Mouse (Mus musculus) adrenal gland, adult 18-20 months (tissue): ENCODE data around the gene Nfe2l1. TPM values are rescaled to one million over a fixed set of nuclear protein-coding genes. Genes with fewer than 3 reads are reported as not detected.
"Not testable (repeated sequence)": the region's sequence is repeated elsewhere in the genome, so short reads cannot be mapped to it uniquely, and the experiment has no call there.

ENCODE experiments used
- DNase-seq, 2 experiments: peaks; one replicate each; pipeline ENCODE4 v3.0.0; 2021 to 2022; ENCODE audit warnings: low spot score in 2 of 2
- microRNA-seq, 2 experiments: library from miRNA; unstranded; fragments of <30 nt; microRNA quantifications; one replicate each; pipeline ENCODE4 v1.2.0; 2021; ENCODE audit warnings: borderline number of aligned reads in 2 of 2
- total RNA-seq, 2 experiments: library from RNA; stranded (reverse); gene quantifications; 1 replicate in 1 of 2; 2 replicates in 1 of 2; pipeline ENCODE4 v1.2.3; 2021

Gene Nfe2l1
- total RNA-seq, 2 experiments from 2014 or later, result 458 to 704 TPM

DNA sequence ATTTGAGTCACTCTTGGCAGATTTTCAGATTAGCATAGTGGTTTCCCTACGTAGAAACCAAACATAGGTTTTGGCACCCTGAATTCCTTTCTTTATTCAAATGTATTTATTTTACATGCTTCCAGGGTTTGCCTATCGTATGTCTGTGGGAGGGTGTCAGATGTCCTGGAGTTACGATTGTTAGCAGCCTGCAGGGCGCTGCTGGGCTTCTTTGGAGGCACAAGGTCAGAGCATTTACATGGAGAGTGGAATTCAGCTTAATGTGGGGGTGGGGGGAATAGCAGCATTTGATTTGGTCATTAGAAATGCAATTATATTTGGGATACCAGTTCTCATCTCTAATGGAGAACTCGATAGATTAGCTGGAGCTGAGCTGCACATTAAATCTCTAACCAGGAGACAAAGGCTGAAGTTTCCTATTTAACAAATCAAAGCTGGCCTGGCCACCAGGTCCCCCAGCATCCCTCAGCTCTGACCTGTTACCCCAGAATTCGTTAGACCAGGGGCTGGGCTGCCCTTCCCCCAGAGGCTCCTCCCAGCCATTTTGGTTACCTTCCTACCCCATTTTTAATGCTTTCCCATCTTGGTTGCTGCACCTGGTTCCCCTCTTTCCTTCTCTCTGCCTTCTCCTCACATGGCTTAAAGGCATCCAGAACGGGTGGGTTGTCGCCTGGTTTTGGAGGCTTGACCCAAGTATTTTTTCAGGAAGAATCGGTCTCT is 42.9 kb downstream of the Nfe2l1 start:
- no peak for DNase-seq

- DNase-seq, result peak; percentile 66 to 76
Observed at GRCm38 (mm10) chr11:96784847-96785246, 44.9 kb downstream of the Nfe2l1 start.

GRCm38 (mm10) chr11:96781425-96781824 is 48.3 kb downstream of the Nfe2l1 start:
- no peak for DNase-seq

- no peak for DNase-seq
Observed at GRCm38 (mm10) chr11:96780306-96780705, 49.5 kb downstream of the Nfe2l1 start.

DNA sequence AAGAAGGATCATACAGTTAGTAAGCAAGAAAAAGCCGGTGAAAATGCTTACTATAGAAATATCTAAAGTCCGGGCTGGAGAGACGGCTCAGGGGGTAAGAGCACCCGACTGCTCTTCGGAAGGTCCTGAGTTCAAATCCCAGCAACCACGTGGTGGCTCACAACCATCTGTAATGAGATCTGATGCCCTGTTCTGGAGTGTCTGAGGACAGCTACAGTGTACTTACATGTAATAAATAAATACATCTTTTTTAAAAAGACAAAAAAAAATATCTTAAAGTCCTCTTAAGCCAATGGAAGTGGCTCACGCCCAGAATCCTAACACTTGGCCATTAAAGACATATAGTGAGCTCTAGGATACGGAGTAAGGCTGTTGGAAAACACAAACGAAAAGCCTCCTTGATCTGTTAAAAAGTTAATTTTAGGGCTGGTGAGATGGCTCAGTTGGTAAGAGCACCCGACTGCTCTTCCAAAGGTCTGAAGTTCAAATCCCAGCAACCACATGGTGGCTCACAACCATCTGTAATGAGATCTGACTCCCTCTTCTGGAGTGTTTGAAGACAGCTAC is 51.6 kb downstream of the Nfe2l1 start:
- DNase-seq, result not testable (repeated sequence)

GRCm38 (mm10) chr11:96776968-96777962 is 52.5 kb downstream of the Nfe2l1 start, which contains the start of gene Snx11:
TSS of gene Snx11 (minus strand) at chr11:96777559.
- DNase-seq, result peak; percentile 97 to 98

- no peak for DNase-seq
Observed at GRCm38 (mm10) chr11:96776068-96776467, 53.7 kb downstream of the Nfe2l1 start.

DNA sequence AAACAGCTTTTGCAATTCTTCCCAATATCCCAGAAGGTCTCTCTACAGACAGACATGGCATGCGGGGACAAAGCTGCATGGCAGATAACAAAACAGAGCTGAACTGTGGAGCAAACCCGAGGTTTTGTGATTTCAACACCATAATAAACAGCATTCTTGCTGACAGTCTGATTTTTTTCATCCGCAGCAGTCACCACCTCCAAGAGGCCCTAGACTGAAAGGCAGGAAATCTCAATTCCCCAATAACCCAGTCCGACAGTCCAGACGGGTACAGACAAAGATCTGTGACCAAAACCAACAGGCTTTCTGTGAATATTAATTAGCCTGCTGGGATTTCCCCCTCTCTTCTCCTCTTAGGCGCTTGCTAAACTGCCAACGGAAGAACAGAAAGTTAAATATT is 54.1 kb downstream of the Nfe2l1 start:
- DNase-seq, result no peak

DNA sequence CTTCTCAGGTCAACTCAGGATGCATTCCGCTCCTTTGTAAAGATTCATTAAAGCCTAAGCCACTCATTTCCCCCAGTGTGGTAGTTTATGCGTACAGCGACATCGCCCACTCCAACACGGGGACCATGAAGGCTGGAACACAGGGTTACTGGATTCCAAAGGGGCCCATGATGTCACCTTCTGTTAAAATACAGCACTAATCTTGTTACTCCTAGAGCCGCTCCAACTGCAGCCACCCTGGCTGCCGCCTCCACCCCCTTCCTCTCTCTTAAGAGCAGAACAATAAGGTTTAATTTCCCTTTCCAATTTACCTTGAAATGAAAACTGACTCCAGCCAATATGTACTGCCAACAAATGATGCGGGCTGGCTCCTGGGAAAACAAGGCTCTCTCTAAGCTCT is 54.7 kb downstream of the Nfe2l1 start:
- no peak for DNase-seq

DNA sequence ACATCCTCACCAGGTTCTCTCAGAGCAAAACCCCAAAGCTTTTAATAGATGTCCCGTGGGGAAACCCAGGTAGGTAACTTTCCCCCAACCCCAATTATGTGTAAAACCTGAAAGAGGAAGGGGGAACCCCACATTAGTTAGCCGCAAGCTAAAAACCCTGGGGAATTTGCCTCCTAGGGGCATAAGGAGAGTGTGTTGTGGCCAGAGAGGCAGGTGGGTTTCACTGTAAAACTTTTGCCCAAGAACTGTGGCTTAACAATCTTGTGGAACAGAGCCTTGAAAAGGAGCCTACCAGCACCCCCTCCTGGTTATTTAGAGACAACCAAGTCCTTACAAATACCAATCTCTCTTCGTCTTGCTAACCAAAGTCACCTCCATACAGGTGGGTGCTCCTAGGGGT is 55.2 kb downstream of the Nfe2l1 start:
- DNase-seq, result no peak

GRCm38 (mm10) chr11:96772413-96772812 is 57.4 kb downstream of the Nfe2l1 start:
- DNase-seq, result no peak

- no peak for DNase-seq
Observed at GRCm38 (mm10) chr11:96771274-96771975, 58.3 kb downstream of the Nfe2l1 start.

GRCm38 (mm10) chr11:96768240-96768639 is 61.5 kb downstream of the Nfe2l1 start:
- no peak for DNase-seq

Small RNA genes lying within 50 kb of the gene (microRNA-seq; reads per million reads assigned to microRNA genes)
- gene Mir152, result 426 to 478 reads per million in 2 experiments

Other genes starting within 250 kb of the Nfe2l1 start
- 10 to 100 TPM; 29.2 to 33.6 TPM for gene Snx11, start 52.4 kb downstream of the Nfe2l1 start, total RNA-seq
- gene Cbx1, start 40.8 kb downstream of the Nfe2l1 start, total RNA-seq, result 10 to 100 TPM; 56.6 to 83.6 TPM
- gene Copz2, start 19.9 kb upstream of the Nfe2l1 start, total RNA-seq, result 10 to 100 TPM; 56.5 to 60.6 TPM
- gene Cdk5rap3, start 86.5 kb upstream of the Nfe2l1 start, total RNA-seq, result 10 to 100 TPM; 44.6 to 45.4 TPM
- gene Prr15l, start 98.1 kb upstream of the Nfe2l1 start, total RNA-seq, result under 1 TPM; 0.23 to 0.90 TPM
- 10 to 100 TPM; 28.4 to 36.6 TPM for gene Pnpo, start 114.0 kb upstream of the Nfe2l1 start, total RNA-seq
- 10 to 100 TPM; 13.4 to 15.1 TPM for gene Sp2, start 153.0 kb upstream of the Nfe2l1 start, total RNA-seq
- gene Sp6, start 183.4 kb upstream of the Nfe2l1 start, total RNA-seq, result under 1 TPM; 0.06 to 0.13 TPM
- 10 to 100 TPM; 14.6 to 16.8 TPM for gene Scrn2, start 200.0 kb upstream of the Nfe2l1 start, total RNA-seq
- gene Lrrc46, start 211.4 kb upstream of the Nfe2l1 start, total RNA-seq, result under 1 TPM; 0.60 to 0.74 TPM
- gene Mrpl10, start 211.6 kb upstream of the Nfe2l1 start, total RNA-seq, result 100 to 1,000 TPM; 128 to 134 TPM
- gene Osbpl7, start 220.7 kb upstream of the Nfe2l1 start, total RNA-seq, result 1 to 10 TPM; 5.2 to 6.6 TPM